Mouse (Mus musculus) naive thymus-derived CD4-positive, alpha-beta T cell, adult 2 months (primary cell): ENCODE data around the gene Gm31371.
"Not testable (repeated sequence)": the region's sequence is repeated elsewhere in the genome, so short reads cannot be mapped to it uniquely, and the experiment has no call there.

Experiments used
- DNase-seq: peaks from one replicate; pipeline ENCODE4 v3.0.0-alpha.2; 2011; ENCODE audit warnings: low read depth

Gm31371 gene

DNA sequence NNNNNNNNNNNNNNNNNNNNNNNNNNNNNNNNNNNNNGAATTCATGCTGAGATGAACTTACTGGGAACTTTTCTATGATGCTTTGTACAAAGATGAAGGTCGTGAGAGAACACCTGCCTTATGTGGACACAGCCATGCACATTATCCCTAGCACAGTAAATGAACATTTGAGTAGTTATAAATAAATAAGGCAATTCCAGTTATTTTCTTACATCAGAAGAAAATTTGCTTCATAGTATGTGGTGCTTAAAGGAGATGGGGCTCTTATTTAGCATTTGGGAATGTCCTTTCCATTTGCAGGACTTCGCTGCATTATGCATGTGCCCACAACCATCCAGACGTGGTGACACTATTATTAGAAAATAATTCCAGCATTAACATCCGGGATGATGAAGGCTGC is at the start of gene Gm31371:
TSS of gene Gm31371 (plus strand) at position 301 of the 400 bp plus-strand sequence.
- DNase-seq, result not testable (repeated sequence)

DNA sequence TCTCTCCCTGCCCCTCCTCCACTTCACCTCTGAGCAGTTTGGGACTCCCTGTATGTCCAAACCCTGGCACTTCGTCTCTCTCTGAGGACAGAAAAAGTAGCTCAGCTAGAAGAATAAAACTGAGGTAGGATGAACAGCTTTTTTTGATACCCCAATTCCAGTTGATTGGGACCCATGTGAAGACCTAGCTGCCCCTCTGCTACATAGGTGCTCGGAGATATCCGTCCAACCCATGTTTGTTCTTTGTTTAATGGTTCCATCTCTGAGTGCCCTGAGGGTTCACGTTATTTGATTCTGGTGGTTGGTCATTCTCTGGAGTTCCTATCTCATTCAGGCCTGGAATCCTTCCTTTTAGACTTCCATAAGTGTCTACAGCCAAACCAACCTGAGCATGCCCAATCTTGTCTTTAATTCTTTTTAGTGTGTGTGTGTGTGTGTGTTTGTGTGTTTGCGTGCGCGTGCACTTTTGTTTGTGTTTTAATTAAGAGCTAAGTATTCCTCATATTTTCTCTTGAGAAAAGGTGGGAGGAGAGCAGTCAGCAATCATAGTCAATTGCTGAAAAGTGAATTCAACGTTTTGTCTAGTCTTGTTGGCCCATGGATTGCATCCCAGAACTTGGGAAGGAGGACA is 3.3 kb downstream of the Gm31371 start:
- DNase-seq, result not testable (repeated sequence)

DNA sequence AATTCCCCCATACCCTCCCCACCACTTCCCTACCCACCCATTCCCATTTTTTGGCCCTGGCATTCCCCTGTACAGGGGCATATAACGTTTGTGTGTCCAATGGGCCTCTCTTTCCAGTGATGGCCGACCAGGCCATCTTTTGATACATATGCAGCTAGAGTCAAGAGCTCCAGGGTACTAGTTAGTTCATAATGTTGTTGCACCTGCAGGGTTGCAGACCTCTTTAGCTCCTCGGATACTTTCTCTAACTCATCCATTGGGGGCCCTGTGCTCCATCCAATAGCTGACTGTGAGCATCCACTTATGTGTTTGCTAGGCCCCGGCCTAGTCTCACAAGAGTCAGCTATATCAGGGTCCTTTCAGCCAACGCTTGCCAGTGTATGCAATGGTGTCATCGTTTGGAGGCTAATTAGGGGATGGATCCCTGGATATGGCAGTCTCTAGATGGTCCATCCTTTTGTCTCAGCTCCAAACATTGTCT is 5.7 kb downstream of the Gm31371 start:
- DNase-seq, result not testable (repeated sequence)

DNA sequence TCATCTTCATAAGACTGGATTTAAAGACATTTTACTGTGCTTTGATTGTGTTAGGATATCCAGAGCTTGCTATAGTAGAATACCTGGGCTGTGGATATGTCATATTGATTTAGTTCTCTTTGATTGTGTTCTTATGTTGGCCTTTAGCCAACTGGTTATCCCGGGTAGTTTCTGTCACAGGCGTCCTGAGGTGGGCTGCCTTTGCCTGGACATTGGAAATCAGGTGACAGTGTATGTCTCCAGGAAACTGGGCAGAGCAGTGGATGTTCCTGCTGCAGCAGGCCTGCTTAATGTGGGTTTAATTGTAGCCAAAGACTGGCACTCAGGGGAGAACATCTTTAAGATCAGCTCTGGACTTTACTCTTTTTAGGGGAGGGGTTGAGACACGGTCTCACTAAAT is 15.9 kb downstream of the Gm31371 start:
- not testable (repeated sequence) for DNase-seq

DNA sequence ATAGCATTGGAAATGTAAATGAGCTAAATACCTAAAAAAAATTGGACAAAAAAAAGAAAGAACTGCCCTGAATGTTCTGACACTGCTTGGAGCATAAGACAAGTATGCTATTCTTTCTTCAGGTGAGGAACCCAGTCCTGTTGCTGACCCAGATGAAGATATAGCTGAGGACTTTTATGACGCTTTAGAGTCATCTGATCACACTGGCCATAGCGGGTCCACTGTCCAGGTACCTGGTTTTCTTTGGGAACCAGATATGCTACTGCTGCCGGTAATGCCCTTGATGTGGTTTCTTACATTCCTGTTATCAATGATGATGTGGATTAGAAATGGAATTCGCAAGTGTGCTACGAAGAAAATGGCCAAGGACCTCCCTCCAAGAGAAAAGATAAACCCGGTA is 31.1 kb downstream of the Gm31371 start:
- DNase-seq, result not testable (repeated sequence)

DNA sequence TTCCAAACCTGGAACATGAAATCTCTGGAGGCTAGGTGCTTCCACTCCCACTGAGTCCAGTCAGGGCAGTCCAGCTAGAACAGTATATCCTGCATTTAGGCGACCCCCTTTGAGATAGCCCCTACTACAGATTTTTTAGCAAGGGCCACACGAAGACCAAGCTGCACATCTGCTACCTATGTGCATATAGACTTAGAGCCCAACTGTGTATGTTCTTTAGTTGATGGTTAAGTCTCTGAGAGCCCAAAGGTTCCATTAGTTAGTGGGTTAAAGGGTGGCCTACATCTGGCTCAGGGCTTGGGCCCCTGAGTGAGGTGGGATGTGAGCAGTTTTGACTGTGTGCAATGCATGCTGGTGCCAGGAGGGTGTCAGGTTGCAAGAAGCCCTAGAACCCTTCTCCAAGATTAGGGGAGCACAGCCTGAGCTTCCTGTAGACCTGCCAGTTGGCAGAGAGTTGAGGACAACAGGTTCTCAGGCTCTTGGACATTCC is 32.4 kb downstream of the Gm31371 start:
- not testable (repeated sequence) for DNase-seq

DNA sequence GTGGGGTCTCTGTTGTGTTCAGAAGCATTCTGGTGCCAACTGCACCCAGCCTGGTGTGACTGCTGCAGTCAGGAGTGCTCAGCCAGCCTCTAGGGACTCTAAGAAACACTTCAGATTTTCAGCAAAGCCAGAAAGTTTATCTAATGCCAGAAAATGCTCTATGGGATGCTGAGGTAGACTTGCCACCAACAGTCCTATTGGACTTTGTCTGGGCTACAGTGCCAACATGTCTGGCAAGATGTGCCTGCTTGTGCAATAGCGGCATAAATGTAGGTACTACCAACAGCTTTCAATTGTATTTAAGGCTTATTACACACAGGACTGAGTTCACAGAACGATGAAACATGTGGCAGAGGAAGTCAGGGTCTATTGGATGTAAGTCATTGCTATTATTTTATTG is 57.7 kb downstream of the Gm31371 start:
- no peak for DNase-seq

DNA sequence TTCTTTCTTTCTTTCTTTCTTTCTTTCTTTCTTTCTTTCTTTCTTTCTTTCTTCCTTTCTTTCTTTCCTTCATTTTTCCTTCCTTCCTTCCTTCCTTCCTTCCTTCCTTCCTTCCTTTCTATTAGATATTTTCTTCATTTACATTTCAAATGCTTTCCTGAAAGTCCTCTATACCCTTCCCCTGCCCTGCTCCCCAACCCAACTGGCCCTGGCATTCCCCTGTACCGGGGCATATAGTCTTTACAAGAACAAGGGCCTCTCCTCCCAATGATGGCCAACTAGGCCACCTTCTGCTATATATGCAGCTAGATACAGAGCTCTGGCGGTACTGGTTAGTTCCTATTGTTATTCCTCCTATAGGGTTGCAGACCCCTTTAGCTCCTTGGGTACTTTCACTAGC is 60.6 kb downstream of the Gm31371 start:
- DNase-seq, result not testable (repeated sequence)

DNA sequence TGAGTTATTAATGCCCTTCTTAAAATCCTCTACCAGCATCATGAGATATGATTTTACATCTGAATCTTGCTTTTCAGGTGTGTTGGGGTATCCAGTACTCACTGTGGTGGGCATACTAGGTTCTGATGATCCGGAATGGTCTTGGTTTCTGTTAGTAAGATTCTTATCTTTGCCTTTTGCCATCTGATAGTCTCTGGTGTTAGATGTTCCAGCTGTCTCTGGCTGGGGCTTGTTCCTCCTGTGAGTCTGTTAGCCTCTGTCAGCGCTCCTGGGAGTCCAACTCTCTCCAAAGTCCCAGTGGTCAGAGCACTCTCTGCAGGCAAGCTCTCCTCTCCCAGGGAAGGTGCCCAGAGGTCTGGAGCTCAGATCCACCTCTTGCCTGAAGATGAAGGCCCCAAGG is 65.0 kb downstream of the Gm31371 start:
- not testable (repeated sequence) for DNase-seq

DNA sequence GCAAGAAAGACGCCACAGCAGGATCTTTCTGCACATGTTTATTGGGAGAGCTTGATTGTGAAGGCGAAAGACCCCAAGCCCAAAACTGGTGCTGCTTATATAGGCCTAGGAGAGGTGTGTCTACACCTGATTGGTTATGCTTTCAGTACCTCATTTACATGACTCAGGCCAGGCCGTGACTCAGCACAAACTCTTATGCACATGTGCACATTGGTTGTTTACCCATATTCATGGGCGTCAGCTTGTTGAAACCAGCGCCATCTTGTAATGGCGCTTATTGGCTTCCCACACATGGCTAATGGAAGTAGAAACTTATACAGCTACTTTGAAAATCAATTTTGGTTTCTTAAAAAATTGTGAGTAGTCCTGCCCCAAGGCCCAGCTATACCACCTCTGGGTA is 72.0 kb downstream of the Gm31371 start:
- DNase-seq, result not testable (repeated sequence)
